ENCODE assay signal across 24 mouse cellular contexts in the genomic region with DNA sequence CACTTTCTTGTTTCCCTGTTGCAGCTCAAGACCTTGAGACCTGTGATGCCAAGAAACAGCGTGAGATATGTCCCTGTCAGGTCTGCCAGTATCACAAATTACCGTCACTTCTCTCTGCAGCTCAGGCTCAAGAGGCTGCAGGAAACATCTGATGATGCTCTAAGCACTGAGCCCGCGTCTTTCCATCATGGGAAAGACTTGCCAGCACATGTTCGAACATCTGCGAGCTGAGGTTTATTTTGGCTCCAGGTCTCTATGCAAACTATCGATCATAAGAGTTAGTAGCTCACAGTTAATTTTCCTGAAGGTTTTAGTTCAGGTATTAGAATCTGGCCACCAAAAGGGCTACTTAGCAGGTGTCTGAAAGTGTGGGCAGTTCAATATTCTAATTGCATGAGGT. TPM values are rescaled to one million over a fixed set of nuclear protein-coding genes. Genes with fewer than 3 reads are reported as not detected.
"Had no signal": no experiment of that assay in that cellular context is flagged by ENCODE, and none has a peak within 500 bp of the region (broad histone marks: within the 10 kb centered on the region; RNA-seq: fewer than 3 reads in every experiment).

No protein-coding gene starts in this region.

- H3K4me1 ChIP-seq: embryonic facial prominence, embryonic 12.5 days; embryonic facial prominence, embryonic 13.5 days; embryonic facial prominence, embryonic 15.5 days; forebrain, embryonic 13.5 days had no signal

- H3K4me3 ChIP-seq: embryonic facial prominence, embryonic 10.5 days; embryonic facial prominence, embryonic 12.5 days; embryonic facial prominence, embryonic 13.5 days; embryonic facial prominence, embryonic 15.5 days; erythroblast, embryonic 14.5 days; forebrain, embryonic 10.5 days; forebrain, embryonic 12.5 days; forebrain, embryonic 13.5 days; gastrocnemius, adult 2 months; heart, adult 2 months; heart, embryonic 10.5 days had no signal

- H3K9me3 ChIP-seq: embryonic facial prominence, embryonic 10.5 days; embryonic facial prominence, embryonic 12.5 days; embryonic facial prominence, embryonic 13.5 days; embryonic facial prominence, embryonic 15.5 days; forebrain, embryonic 10.5 days; forebrain, embryonic 12.5 days; forebrain, embryonic 13.5 days; heart, embryonic 10.5 days had no signal

- ATAC-seq: forebrain, embryonic 13.5 days; forebrain, embryonic 14.5 days; forebrain, embryonic 16.5 days; forebrain, postnatal 0 days had no signal

- H3K9ac ChIP-seq: embryonic facial prominence, embryonic 12.5 days; embryonic facial prominence, embryonic 13.5 days; embryonic facial prominence, embryonic 15.5 days; forebrain, embryonic 12.5 days; forebrain, embryonic 13.5 days; forebrain, postnatal 0 days had no signal

- H3K36me3 ChIP-seq: embryonic facial prominence, embryonic 10.5 days; embryonic facial prominence, embryonic 12.5 days; embryonic facial prominence, embryonic 15.5 days; forebrain, embryonic 10.5 days; forebrain, embryonic 12.5 days; heart, embryonic 10.5 days had no signal

- H3K27me3 ChIP-seq: embryonic facial prominence, embryonic 12.5 days; embryonic facial prominence, embryonic 13.5 days; embryonic facial prominence, embryonic 15.5 days; forebrain, embryonic 12.5 days; forebrain, embryonic 13.5 days had no signal

- DNase-seq: cerebellum, adult 9-10 months; cerebellum, adult 9-11 months; cerebellum, postnatal 25 days; cerebellum, postnatal 36 days; embryo, embryonic 11 days; forebrain, postnatal 0 days; gastrocnemius, adult 2 months; gastrocnemius, postnatal 10 days; gastrocnemius, postnatal 14 days; gastrocnemius, postnatal 25 days; gastrocnemius, postnatal 36 days; heart, adult 2 months had no signal

- H3K27ac ChIP-seq: embryonic facial prominence, embryonic 10.5 days; embryonic facial prominence, embryonic 12.5 days; embryonic facial prominence, embryonic 13.5 days; embryonic facial prominence, embryonic 15.5 days; forebrain, embryonic 10.5 days; forebrain, embryonic 12.5 days; forebrain, embryonic 13.5 days; heart, adult 2 months; heart, embryonic 10.5 days had no signal

- H3K4me2 ChIP-seq: embryonic facial prominence, embryonic 12.5 days; embryonic facial prominence, embryonic 13.5 days; embryonic facial prominence, embryonic 15.5 days; forebrain, embryonic 12.5 days; forebrain, embryonic 13.5 days had no signal

RNA-seq across cellular contexts. Expression of a gene that starts 34.0 kb away (rescaled TPM):
- polyA plus RNA-seq: embryonic facial prominence, embryonic 11.5 days; erythroblast, embryonic 14.5 days; forebrain, embryonic 10.5 days had no signal
